Mouse (Mus musculus) cerebellum, adult 9-10 months (tissue): Measurements from ENCODE around the gene Romo1.
"Not testable (repeated sequence)": the region's sequence is repeated elsewhere in the genome, so short reads cannot be mapped to it uniquely, and the experiment has no call there.

ENCODE experiments used
- DNase-seq: peaks from one replicate; pipeline ENCODE4 v3.0.0; 2022

Gene Romo1

DNA sequence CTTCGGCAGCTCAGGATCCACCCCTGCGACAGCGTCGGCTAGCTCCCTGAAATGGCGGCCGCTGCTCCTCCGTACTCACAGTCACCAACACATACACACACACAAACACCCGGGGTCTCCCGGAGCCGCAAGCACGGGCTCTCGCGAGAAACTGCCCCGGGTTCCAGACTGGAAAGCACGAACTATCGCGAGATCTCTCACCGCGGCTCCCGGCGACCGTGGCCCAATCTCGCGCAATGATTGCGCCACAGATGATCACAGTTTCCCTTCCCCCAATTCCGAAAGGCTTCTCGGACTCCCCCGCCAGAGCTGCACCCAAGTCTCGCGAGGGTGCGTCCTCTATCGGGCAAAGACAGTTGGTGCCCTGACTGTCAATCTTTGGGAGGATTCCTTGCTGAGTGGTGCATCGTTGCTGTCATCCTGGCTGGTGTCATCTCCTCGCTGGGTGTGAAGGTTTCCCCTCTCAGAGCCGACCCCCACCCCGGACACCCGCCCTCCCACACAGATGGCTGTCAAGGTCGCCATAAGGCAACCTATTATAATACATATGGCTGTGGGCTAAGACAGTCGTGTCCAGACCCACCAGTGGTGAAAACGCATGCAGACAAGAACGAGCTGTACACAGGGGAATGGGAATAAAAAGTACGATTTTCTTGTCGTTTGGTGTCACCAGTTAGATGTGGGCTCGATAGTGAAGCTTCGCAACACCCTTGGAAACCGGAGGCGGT is 36.4 kb downstream of the Romo1 start, which contains the start of gene Rbm39:
Gene Rbm39 (minus strand): TSS at position 145 of the 728 bp plus-strand sequence.
- DNase-seq, result peak; percentile 100

DNA sequence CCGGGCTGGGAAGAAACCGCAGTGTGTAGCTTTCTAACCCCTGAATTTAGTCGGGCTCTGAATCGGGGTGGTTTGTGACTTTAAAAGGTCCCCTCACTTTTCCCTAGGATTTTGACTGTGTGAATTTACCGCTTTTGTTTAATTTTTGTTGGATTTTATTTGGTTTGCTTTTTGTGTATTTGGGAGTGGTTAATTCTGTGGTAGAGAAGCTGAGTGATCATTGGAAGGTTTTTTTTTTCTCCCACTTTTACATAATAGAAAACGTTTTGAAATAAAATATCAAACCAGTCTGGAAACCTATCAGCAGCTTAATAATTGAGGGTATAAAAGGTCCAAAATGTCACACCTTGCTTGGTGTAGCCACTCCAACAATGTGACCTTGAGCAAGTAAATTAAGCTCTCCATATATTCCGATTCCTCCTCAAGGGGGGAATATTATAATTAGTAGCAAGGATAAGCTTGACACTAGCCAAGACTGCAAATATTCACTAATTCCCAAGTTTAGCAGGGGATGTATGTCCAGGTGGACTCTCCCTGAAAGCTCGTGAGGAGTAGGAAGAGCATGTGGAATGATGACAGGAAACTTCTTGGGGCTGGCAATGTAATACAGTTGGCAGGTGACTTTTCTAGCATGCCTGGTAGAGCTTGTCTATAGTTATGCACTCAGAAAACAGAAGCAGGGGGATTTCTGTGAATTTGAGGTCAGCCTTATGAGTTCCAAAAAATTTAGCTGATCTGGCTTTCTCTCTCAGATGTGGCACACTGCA is 37.2 kb downstream of the Romo1 start:
- peak; percentile 66 for DNase-seq

GRCm38 (mm10) chr2:156181592-156181991 is 37.8 kb downstream of the Romo1 start:
- DNase-seq, result peak; percentile 43

DNA sequence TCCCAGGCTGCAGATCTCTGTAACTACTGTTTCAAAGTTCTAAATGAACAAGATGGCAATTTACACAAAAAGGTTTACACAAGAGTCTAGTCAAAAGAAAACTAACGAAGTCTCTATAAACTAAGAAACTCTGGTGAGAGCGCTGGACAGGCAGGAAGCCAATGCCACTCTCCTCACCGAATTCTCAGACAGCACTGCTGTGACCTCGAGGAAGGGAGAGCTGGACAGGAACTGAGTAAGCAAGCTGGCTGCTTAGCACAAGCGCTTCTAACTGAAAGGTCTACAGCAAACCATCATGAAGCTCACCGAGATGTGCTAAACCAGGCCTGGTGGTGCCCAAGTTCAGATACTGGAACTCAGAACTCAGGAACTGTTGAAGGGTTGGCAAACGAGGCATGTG is 45.4 kb downstream of the Romo1 start:
- DNase-seq, result not testable (repeated sequence)

GRCm38 (mm10) chr2:156190004-156190896 is 46.4 kb downstream of the Romo1 start:
- no peak for DNase-seq

- DNase-seq, result no peak
Measured at GRCm38 (mm10) chr2:156191540-156191939, 47.7 kb downstream of the Romo1 start.

GRCm38 (mm10) chr2:156192068-156192467 is 48.2 kb downstream of the Romo1 start:
- no peak for DNase-seq

- DNase-seq, result no peak
Measured at GRCm38 (mm10) chr2:156193066-156193862, 49.4 kb downstream of the Romo1 start.

- DNase-seq, result no peak
Measured at GRCm38 (mm10) chr2:156194571-156194970, 50.7 kb downstream of the Romo1 start.
